19 mouse cellular contexts compared by ENCODE assay signal in the genomic region with DNA sequence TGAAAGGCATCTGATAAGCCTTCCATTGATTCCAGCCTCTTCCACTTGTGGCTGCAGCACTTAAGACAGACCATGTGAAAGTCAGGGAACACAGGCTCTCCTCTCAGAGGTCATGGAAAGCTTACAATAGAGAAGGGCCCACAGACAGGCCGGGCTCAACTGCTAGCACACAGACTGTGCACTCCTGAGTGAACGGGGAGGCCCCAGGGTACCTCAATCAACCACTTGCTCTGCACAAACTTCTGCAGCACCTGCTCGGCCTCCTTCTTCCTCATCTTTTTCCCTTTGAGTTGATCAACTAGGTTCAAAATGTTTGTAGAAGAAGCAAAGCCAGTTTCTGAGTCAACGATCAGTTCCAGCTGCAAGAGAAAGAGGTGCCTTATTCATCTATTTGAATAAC. TPM values are rescaled to one million over a fixed set of nuclear protein-coding genes. Genes with fewer than 3 reads are reported as not detected.
A peak's percentile ranks its signal among the peaks of the same experiment; 100 is the strongest.
DNase-seq lines count a peak whose midpoint lies in the region; ATAC-seq and TF ChIP-seq lines count a peak whose summit lies in the region.
"Had no signal": no experiment of that assay in that cellular context is flagged by ENCODE, and none has a peak within 500 bp of the region (broad histone marks: within the 10 kb centered on the region; RNA-seq: fewer than 3 reads in every experiment).

No protein-coding gene starts in this region.

- no peak overlapping the region for H3K9ac ChIP-seq in liver, embryonic 15.5 days
- no peak overlapping the region for H3K9ac ChIP-seq in liver, postnatal 0 days (replicated peaks)
- H3K9ac ChIP-seq: embryonic facial prominence, embryonic 12.5 days; forebrain, embryonic 12.5 days; heart, embryonic 12.5 days; hindbrain, embryonic 14.5 days had no signal

- WGBS in heart, embryonic 10.5 days, result 89% methylated on average over 4 of the region's 4 CpGs
- WGBS in liver, embryonic 15.5 days (ENCODE audit: insufficient replicate concordance), result 79% methylated on average over 4 of the region's 4 CpGs
- 85% methylated on average over 4 of the region's 4 CpGs for WGBS in liver, postnatal 0 days (ENCODE audit: insufficient replicate concordance)

- H3K27me3 ChIP-seq in heart, embryonic 10.5 days (ENCODE audit: insufficient read depth, poor library complexity, severe bottlenecking), result no peaks in the 10 kb centered on the region
- H3K27me3 ChIP-seq in liver, embryonic 15.5 days, result no peaks in the 10 kb centered on the region
- H3K27me3 ChIP-seq in liver, postnatal 0 days (ENCODE audit: insufficient read depth, low read length), result no peaks in the 10 kb centered on the region
- H3K27me3 ChIP-seq: embryonic facial prominence, embryonic 12.5 days; forebrain, embryonic 12.5 days; heart, embryonic 12.5 days had no signal

- H3K9me3 ChIP-seq in heart, embryonic 10.5 days, result no peaks in the 10 kb centered on the region
- no peaks in the 10 kb centered on the region for H3K9me3 ChIP-seq in liver, embryonic 15.5 days (replicated peaks)
- H3K9me3 ChIP-seq in liver, postnatal 0 days (ENCODE audit: low read length), result no peaks in the 10 kb centered on the region
- H3K9me3 ChIP-seq: embryonic facial prominence, embryonic 12.5 days; forebrain, embryonic 12.5 days; heart, embryonic 12.5 days; hindbrain, embryonic 10.5 days had no signal

- peaks cover 34% of the 10 kb centered on the region for H3K4me1 ChIP-seq in heart, embryonic 10.5 days
- peaks cover 59% of the 10 kb centered on the region for H3K4me1 ChIP-seq in liver, embryonic 15.5 days (replicated peaks)
- H3K4me1 ChIP-seq in liver, postnatal 0 days (ENCODE audit: insufficient read depth), result peaks cover 24% of the 10 kb centered on the region

- no peak for TF ChIP-seq CTCF in liver, postnatal 0 days (IDR thresholded peaks at IDR 0.05; ENCODE audit: low read depth)

- H3K4me2 ChIP-seq in liver, embryonic 15.5 days, result no peak overlapping the region
- no peak overlapping the region for H3K4me2 ChIP-seq in liver, postnatal 0 days (ENCODE audit: low read depth, low read length)
- H3K4me2 ChIP-seq: embryonic facial prominence, embryonic 12.5 days; forebrain, embryonic 12.5 days; heart, embryonic 12.5 days; hindbrain, embryonic 14.5 days had no signal

- H3K4me3 ChIP-seq in heart, embryonic 10.5 days, result no peak overlapping the region
- H3K4me3 ChIP-seq in liver, embryonic 15.5 days (replicated peaks), result no peak overlapping the region
- no peak overlapping the region for H3K4me3 ChIP-seq in liver, postnatal 0 days (ENCODE audit: low read depth, low read length)
- H3K4me3 ChIP-seq: embryonic facial prominence, embryonic 12.5 days; forebrain, embryonic 12.5 days; heart, embryonic 12.5 days; hindbrain, embryonic 10.5 days had no signal

- TF ChIP-seq EP300 in liver, postnatal 0 days (IDR thresholded peaks at IDR 0.05; ENCODE audit: low read depth), result no peak

- ATAC-seq in liver, embryonic 15.5 days (ENCODE audit: insufficient read depth), result no peak
- ATAC-seq in liver, postnatal 0 days, result no peak
- ATAC-seq: forebrain, embryonic 16.5 days had no signal

- H3K27ac ChIP-seq in heart, embryonic 10.5 days, result peak overlapping the region; percentile 23; the same call in 1 of the 2 replicates
- H3K27ac ChIP-seq in liver, embryonic 15.5 days (replicated peaks), result peak overlapping the region; percentile 56; the same call in 1 of the 2 replicates
- H3K27ac ChIP-seq in liver, postnatal 0 days (ENCODE audit: low read depth), result no peak overlapping the region
- H3K27ac ChIP-seq: forebrain, embryonic 12.5 days; hindbrain, embryonic 10.5 days; hindbrain, embryonic 14.5 days had no signal

- peaks cover 53% of the 10 kb centered on the region for H3K36me3 ChIP-seq in heart, embryonic 10.5 days
- peaks cover 57% of the 10 kb centered on the region for H3K36me3 ChIP-seq in liver, embryonic 15.5 days (replicated peaks)
- H3K36me3 ChIP-seq in liver, postnatal 0 days (replicated peaks; ENCODE audit: insufficient read depth, low read length), result peaks cover 46% of the 10 kb centered on the region

- DNase-seq in heart, embryonic 10.5 days (ENCODE audit: low spot score), result no peak
- no peak for DNase-seq in heart, adult 9 months (ENCODE audit: low spot score in 2 of 2)
- no peak for DNase-seq in liver, postnatal 0 days
- peak; percentile 31 for DNase-seq in naive thymus-derived CD4-positive, alpha-beta T cell, adult 2 months (ENCODE audit: low read depth)
- DNase-seq in thymus, postnatal 4 days, result peak; percentile 61
- no peak for DNase-seq in left cerebral cortex, adult 8-10 months (ENCODE audit: low spot score in 2 of 2)
- DNase-seq in cerebellum, postnatal 10 days, result no peak
- DNase-seq: adrenal gland, postnatal 10 days; cerebellum, adult 11 months; cerebellum, adult 8-10 months; cerebellum, postnatal 25 days; gastrocnemius, postnatal 14 days had no signal

RNA-seq across cellular contexts. Expression of a gene that starts 20.5 kb away (rescaled TPM):
- polyA plus RNA-seq in heart, embryonic 10.5 days (2016; fragmentation: Nextera tagmentation; extraction: Ambion mirVana), result 122 and 123 TPM in 2 replicates
- polyA plus RNA-seq in liver, embryonic 15.5 days (2015; fragmentation: Nextera tagmentation; extraction: Ambion mirVana), result 73.8 and 75.2 TPM in 2 replicates
- 47.6 and 49.2 TPM in 2 replicates for polyA plus RNA-seq in liver, postnatal 0 days (2015; fragmentation: Nextera tagmentation; extraction: Ambion mirVana)
- 10 to 100 TPM; 15.0 to 17.3 (median 16.7) TPM for total RNA-seq in left cerebral cortex, adult 8-10 months (2022)

RNA-seq across cellular contexts. Expression of a gene that starts 26.4 kb away (rescaled TPM):
- polyA plus RNA-seq in heart, embryonic 10.5 days (2016; fragmentation: Nextera tagmentation; extraction: Ambion mirVana), result 10.8 and 11.6 TPM in 2 replicates
- 6.3 and 6.5 TPM in 2 replicates for polyA plus RNA-seq in liver, embryonic 15.5 days (2015; fragmentation: Nextera tagmentation; extraction: Ambion mirVana)
- polyA plus RNA-seq in liver, postnatal 0 days (2015; fragmentation: Nextera tagmentation; extraction: Ambion mirVana), result 2.1 and 2.8 TPM in 2 replicates
- total RNA-seq in left cerebral cortex, adult 8-10 months (2022), result 1 to 10 TPM; 4.7 to 5.4 (median 5.3) TPM

Comparison
In these comparisons a context has a peak if more than half of its experiments do, and no peak if none do; other contexts are left out.
1. DNase-seq: peak in naive thymus-derived CD4-positive, alpha-beta T cell, adult 2 months (single experiment) and thymus, postnatal 4 days (single experiment); none in heart, embryonic 10.5 days (single experiment), heart, adult 9 months (0 of 2), liver, postnatal 0 days (single experiment), left cerebral cortex, adult 8-10 months (0 of 2) and cerebellum, postnatal 10 days (0 of 2).